Mouse (Mus musculus) forebrain, embryonic 12.5 days (tissue): ENCODE measurements at regions not wholly inside any gene's neighbourhood (a gene's known extent, or its start where the extent isn't known, plus 50 kb on each side); places are given as distances from the start of the nearest gene placed in this dataset.

Experiments
- ATAC-seq: fragments of 200-750 bp; cut with Nextera tagmentation; 2 replicates; pipeline ENCODE4 v1.8.0; 2017; ENCODE audit warnings: moderate TSS enrichment; ENCODE audit not compliant: low FRiP score
- H3K27ac ChIP-seq: fragments of 300-500 bp; sonication (generic); 2 replicates; pipeline ENCODE4 v1.5.1; 2016; ENCODE audit warnings: mild to moderate bottlenecking
- H3K27me3 ChIP-seq: fragments of 300-500 bp; sonication (generic); 2 replicates; pipeline ENCODE4 v1.6.1; 2016; ENCODE audit warnings: mild to moderate bottlenecking
- H3K36me3 ChIP-seq: fragments of 300-500 bp; sonication (generic); replicated peaks from 2 replicates; pipeline ENCODE4 v1.6.1; 2016; ENCODE audit warnings: mild to moderate bottlenecking
- H3K4me1 ChIP-seq: fragments of 300-500 bp; sonication (generic); 2 replicates; pipeline ENCODE4 v1.6.1; 2016
- H3K4me2 ChIP-seq: fragments of 300-500 bp; sonication (generic); 2 replicates; pipeline ENCODE4 v1.6.1; 2016; ENCODE audit warnings: mild to moderate bottlenecking, moderate library complexity
- H3K4me3 ChIP-seq: fragments of 300-500 bp; sonication (generic); replicated peaks from 2 replicates; pipeline ENCODE4 v1.5.1; 2016; ENCODE audit warnings: mild to moderate bottlenecking
- H3K9ac ChIP-seq: fragments of 300-500 bp; sonication (generic); 2 replicates; pipeline ENCODE4 v1.6.1; 2016; ENCODE audit warnings: mild to moderate bottlenecking
- H3K9me3 ChIP-seq: fragments of 300-500 bp; sonication (generic); 2 replicates; pipeline ENCODE4 v1.6.1; 2016
- WGBS: fragments of 180-500 bp; shearing (Covaris S2); methylation state at CpG from one replicate; pipeline ENCODE4 v1.1.7; 2016; 5-methylcytosine and 5-hydroxymethylcytosine counted together

DNA sequence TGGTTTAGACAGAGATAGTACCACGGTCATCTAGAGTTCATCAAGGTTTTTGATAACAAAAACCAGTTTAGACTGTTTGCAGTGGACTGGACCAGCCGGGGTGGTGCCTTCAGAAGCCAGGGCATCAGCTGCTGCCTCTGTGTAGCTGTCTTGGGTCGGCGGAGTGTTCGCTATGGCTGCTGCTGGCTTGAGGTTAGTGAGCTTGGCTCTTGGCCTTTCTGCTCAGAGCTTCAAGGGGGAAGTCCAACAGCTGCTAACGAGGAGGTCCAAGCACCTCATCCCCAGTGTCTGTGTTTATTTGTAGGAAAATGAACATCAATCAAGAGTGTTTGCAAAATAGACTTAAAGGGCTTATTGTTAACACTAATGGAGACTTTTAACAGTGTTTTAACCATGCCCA lies 198.2 kb downstream of the Cxcl12 start:
- H3K4me1 ChIP-seq = no peaks in the 10 kb centered on the region
- H3K4me2 ChIP-seq = no peak overlapping the region
- ATAC-seq = no peak
- no peak overlapping the region for H3K9ac ChIP-seq
- no peak overlapping the region for H3K27ac ChIP-seq
- no peaks in the 10 kb centered on the region for H3K27me3 ChIP-seq
- H3K36me3 ChIP-seq = no peaks in the 10 kb centered on the region
- no peak overlapping the region for H3K4me3 ChIP-seq
- H3K9me3 ChIP-seq = no peaks in the 10 kb centered on the region
- WGBS = 84% methylated on average over 6 of the region's 6 CpGs

DNA sequence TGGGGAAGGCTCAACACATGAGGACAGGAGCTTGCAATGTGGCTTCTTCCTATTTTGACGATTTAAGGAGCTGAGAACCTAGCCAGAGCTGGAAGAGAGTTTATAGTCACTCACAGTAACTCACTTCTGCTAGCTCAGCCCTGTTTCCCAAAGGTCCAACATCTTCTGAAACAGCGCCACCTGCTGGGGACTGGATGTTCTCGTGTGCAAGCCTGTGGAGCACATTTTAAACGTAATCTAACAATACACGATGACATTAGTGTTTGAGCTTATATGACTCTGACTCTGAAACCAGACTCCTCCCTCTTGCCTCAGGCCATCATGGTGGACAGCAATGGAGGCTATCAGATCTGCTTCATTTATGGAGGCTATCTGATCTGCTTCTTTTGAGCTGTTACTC lies 207.7 kb downstream of the Cxcl12 start:
- no peak for ATAC-seq
- no peaks in the 10 kb centered on the region for H3K36me3 ChIP-seq
- H3K9ac ChIP-seq = no peak overlapping the region
- no peak overlapping the region for H3K27ac ChIP-seq
- no peaks in the 10 kb centered on the region for H3K4me1 ChIP-seq
- H3K4me2 ChIP-seq = no peak overlapping the region
- H3K4me3 ChIP-seq = no peak overlapping the region
- WGBS = 88% methylated on average over 5 of the region's 5 CpGs
- H3K9me3 ChIP-seq = peaks cover 4% of the 10 kb centered on the region
- no peaks in the 10 kb centered on the region for H3K27me3 ChIP-seq

DNA sequence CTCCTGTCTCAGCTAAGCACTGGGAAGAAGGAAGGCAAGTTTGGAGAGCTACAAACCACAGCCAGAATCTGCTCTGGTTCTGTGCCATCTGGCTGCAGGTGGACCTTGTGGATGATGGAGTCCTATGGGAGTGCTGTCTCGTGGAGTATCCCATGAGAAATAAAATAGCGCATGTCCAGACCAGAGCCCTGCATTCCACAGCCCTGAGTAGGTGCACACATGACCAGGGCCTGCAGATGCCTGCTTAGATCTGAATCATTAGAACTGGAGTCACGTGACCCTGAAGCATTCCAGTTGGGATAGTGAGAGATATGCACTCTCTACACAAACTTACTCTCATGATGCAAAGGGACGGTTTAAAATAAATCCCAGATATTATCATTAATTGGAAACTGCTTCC lies 211.6 kb downstream of the Cxcl12 start:
- 84% methylated on average over 4 of the region's 4 CpGs for WGBS
- Histone ChIP-seq H3K9me3 (peaks cover 4% of the 10 kb centered on the region), H3K9ac (no peak overlapping the region), H3K36me3 (no peaks in the 10 kb centered on the region), H3K27ac (no peak overlapping the region), H3K27me3 (no peaks in the 10 kb centered on the region), H3K4me1 (no peaks in the 10 kb centered on the region), H3K4me3 (no peak overlapping the region), H3K4me2 (no peak overlapping the region)
- no peak for ATAC-seq

DNA sequence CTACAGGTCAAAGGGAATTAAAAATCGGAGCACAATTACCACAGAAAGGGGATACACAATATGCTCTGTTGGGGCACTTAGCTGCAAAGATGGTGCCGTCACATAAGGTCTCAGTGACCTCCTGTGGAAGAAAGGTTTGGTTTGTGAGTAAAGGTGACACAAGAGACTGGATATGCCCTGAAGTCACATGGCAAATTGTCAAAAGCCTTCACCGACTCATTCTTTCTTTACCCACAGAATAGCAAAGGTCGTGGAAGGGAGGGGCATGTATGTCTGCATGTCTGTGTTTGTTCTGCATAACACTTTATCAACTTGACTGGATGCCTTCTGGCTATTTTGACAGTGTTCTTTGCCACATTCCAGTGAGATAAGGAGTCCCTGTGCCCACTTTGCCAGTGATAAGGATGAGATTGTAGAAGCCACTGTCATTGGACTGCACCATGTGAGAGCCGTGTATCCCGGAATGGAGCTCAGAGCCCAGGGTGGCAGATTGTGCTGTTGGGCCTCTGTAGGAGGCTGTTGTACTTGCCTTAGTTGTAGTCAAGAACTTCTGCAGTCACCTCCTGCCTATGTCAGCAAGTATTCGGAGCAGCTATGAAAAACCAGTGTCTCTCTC lies 222.0 kb downstream of the Cxcl12 start:
- WGBS = 90% methylated on average over 7 of the region's 7 CpGs
- H3K4me1 ChIP-seq = no peaks in the 10 kb centered on the region
- no peak overlapping the region for H3K9ac ChIP-seq
- no peak overlapping the region for H3K4me2 ChIP-seq
- no peaks in the 10 kb centered on the region for H3K36me3 ChIP-seq
- no peak overlapping the region for H3K27ac ChIP-seq
- H3K9me3 ChIP-seq = no peaks in the 10 kb centered on the region
- no peak for ATAC-seq
- H3K27me3 ChIP-seq = no peaks in the 10 kb centered on the region
- H3K4me3 ChIP-seq = no peak overlapping the region

DNA sequence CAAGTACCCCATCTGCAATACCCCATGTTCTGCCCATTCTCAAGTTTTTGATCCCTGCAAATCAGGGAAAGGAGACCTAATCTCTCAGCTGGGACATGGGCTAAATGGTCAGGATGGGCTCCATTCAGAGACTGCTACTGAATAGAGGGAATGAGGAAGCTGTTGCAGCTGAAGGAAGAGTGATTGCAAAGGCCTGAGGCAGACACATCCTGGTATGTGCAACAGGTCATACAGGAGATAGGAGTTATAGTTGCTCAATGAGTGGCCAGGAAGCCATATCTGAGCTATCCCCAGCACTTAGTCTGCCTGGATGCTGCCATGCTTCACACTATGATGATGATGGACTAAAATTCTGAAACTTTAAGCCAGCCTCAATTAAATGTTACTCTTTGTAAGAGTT lies 225.1 kb downstream of the Cxcl12 start:
- no peak overlapping the region for H3K9ac ChIP-seq
- no peak overlapping the region for H3K4me3 ChIP-seq
- ATAC-seq = no peak
- H3K27me3 ChIP-seq = no peaks in the 10 kb centered on the region
- no peaks in the 10 kb centered on the region for H3K9me3 ChIP-seq
- no peaks in the 10 kb centered on the region for H3K36me3 ChIP-seq
- H3K27ac ChIP-seq = no peak overlapping the region
- H3K4me1 ChIP-seq = no peaks in the 10 kb centered on the region
- no peak overlapping the region for H3K4me2 ChIP-seq

DNA sequence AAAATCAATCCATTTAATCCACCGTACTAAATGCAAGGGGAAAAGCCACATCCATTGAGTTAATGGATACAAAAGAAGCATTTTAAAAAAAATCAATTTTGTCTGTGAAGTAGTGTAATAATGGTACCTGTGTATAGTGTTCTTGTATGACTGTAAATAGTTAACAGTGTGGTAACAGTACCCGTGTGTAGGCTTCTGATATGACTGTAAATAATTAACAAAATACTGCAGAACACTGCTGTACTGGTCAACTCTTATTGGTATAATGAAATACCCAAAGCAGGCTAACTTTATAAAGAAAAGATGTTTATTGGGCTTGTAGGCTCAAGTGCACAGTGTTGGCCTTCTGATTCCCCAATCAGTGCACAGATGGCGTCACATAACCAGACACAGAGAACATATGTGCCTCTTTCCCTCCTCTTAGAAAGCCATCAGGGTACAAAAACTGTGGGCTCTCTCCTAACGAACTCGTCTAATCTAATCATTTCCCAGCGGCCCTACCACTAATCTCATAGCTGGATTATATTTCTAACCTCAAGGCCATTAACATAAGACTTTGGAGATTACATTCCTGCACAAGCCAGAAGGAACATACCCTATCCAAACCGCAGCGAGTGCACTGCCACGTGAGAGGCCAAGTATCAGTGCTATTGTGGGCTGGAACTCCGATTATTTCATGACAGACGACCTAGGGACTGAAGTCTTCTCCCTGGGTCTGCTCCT lies 237.4 kb downstream of the Cxcl12 start:
- no peak for ATAC-seq
- Histone ChIP-seq H3K4me2 (no peak overlapping the region), H3K27ac (no peak overlapping the region), H3K27me3 (no peaks in the 10 kb centered on the region), H3K36me3 (no peaks in the 10 kb centered on the region), H3K9ac (no peak overlapping the region), H3K4me1 (peaks cover 6% of the 10 kb centered on the region; the same call in 1 of the 2 replicates), H3K4me3 (no peak overlapping the region), H3K9me3 (no peaks in the 10 kb centered on the region)
- 88% methylated on average over 11 of the region's 11 CpGs for WGBS

DNA sequence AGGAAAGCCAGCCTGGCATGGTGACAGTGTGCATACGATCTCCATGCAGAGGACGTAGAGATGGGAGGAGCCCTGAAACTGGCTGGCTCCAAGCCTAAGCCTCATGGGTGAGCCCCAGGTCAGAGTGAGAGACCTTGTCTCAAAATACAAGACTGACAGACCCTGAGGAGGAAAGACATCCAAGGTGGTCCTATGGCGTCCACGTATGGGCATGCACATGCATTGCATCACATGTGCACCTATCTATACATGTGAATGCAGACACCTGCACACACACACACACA lies 237.9 kb downstream of the Cxcl12 start:
- no peak overlapping the region for H3K4me2 ChIP-seq
- H3K4me1 ChIP-seq = peaks cover 6% of the 10 kb centered on the region; the same call in 1 of the 2 replicates
- H3K36me3 ChIP-seq = no peaks in the 10 kb centered on the region
- H3K9me3 ChIP-seq = no peaks in the 10 kb centered on the region
- WGBS = 97% methylated on average over 4 of the region's 4 CpGs
- ATAC-seq = no peak
- no peak overlapping the region for H3K27ac ChIP-seq
- no peaks in the 10 kb centered on the region for H3K27me3 ChIP-seq
- H3K9ac ChIP-seq = no peak overlapping the region
- H3K4me3 ChIP-seq = no peak overlapping the region

DNA sequence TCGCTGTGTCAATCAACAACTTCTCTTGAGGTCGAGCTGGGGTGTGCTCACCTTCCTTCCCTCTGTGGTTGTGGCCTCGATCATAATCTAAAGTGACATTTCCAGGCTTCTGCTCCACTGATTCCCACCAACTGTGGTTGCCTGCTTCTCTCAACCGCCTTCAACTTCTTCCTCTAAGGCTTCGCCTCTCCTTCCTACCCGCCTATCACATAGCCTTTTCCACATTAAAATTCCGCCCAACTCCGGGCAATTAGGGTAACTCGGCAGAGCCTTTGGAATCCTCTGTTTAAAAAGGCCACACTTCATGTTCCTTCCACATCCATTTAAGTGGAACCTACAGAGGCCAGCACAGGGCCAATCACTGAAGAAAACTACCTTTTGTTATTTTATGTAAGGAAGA lies 238.4 kb downstream of the Cxcl12 start:
- no peak overlapping the region for H3K9ac ChIP-seq
- no peak for ATAC-seq
- no peaks in the 10 kb centered on the region for H3K9me3 ChIP-seq
- no peaks in the 10 kb centered on the region for H3K36me3 ChIP-seq
- H3K4me1 ChIP-seq = peaks cover 6% of the 10 kb centered on the region; the same call in 1 of the 2 replicates
- H3K27ac ChIP-seq = no peak overlapping the region
- no peak overlapping the region for H3K4me3 ChIP-seq
- WGBS = 71% methylated on average over 9 of the region's 9 CpGs
- no peaks in the 10 kb centered on the region for H3K27me3 ChIP-seq
- H3K4me2 ChIP-seq = no peak overlapping the region

DNA sequence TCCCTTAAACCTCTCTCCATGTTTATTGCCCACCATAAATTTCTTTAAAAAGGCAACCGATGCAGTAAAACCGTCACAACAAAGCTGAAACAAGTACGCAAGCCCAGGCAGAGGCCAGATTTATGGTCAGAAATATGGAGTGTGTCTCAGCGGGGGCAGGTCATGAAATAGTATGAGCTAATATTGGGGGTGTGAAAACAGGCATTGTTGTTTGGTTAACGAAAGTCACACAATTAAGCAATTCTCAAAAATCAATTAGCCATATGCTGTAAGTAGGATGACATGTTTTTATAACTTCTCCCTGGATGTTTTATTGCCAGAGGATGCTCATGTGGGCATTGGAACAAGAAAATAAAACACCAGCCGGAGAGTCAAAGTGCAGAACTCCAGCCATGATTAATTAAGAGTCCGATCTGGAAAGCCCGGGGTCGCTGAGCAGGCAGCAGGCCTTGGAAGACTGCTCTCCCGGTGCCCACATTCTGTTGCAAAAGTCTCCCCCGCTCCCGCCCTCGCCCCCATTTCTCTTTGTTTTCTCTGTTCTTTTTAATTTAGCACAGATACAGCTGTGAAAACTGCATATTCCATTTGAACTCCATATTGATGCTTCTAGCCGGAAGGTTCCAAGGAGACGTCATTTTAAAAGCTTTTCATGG lies 239.0 kb downstream of the Cxcl12 start:
- no peak overlapping the region for H3K4me2 ChIP-seq
- ATAC-seq = no peak
- H3K27me3 ChIP-seq = no peaks in the 10 kb centered on the region
- no peaks in the 10 kb centered on the region for H3K9me3 ChIP-seq
- H3K27ac ChIP-seq = no peak overlapping the region
- H3K4me1 ChIP-seq = peaks cover 6% of the 10 kb centered on the region; the same call in 1 of the 2 replicates
- no peak overlapping the region for H3K9ac ChIP-seq
- 71% methylated on average over 15 of the region's 15 CpGs for WGBS
- H3K36me3 ChIP-seq = no peaks in the 10 kb centered on the region
- H3K4me3 ChIP-seq = no peak overlapping the region

DNA sequence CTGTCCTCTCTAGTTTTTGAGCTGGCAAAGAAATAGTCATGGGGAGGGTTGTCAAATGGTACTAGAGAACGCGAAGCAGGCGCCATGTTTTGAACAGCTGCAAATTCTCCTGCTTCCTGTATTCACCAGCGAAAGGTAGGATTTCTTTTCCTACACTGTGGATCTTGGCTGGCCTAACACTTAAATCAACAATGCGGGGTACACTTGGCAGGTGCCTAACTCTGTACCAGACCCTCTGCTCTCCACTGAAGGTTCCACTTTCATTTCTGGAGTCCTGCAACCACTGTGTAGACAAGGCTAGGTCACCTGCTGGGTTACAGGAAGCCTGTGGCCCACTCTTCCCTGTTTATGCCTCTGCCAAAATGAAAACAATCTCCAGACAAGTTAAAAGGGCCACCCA lies 239.6 kb downstream of the Cxcl12 start:
- H3K4me1 ChIP-seq = peaks cover 6% of the 10 kb centered on the region; the same call in 1 of the 2 replicates
- no peak overlapping the region for H3K4me2 ChIP-seq
- H3K9ac ChIP-seq = no peak overlapping the region
- H3K27me3 ChIP-seq = no peaks in the 10 kb centered on the region
- no peak for ATAC-seq
- no peak overlapping the region for H3K27ac ChIP-seq
- WGBS = 77% methylated on average over 5 of the region's 5 CpGs
- no peaks in the 10 kb centered on the region for H3K36me3 ChIP-seq
- no peak overlapping the region for H3K4me3 ChIP-seq
- H3K9me3 ChIP-seq = no peaks in the 10 kb centered on the region

DNA sequence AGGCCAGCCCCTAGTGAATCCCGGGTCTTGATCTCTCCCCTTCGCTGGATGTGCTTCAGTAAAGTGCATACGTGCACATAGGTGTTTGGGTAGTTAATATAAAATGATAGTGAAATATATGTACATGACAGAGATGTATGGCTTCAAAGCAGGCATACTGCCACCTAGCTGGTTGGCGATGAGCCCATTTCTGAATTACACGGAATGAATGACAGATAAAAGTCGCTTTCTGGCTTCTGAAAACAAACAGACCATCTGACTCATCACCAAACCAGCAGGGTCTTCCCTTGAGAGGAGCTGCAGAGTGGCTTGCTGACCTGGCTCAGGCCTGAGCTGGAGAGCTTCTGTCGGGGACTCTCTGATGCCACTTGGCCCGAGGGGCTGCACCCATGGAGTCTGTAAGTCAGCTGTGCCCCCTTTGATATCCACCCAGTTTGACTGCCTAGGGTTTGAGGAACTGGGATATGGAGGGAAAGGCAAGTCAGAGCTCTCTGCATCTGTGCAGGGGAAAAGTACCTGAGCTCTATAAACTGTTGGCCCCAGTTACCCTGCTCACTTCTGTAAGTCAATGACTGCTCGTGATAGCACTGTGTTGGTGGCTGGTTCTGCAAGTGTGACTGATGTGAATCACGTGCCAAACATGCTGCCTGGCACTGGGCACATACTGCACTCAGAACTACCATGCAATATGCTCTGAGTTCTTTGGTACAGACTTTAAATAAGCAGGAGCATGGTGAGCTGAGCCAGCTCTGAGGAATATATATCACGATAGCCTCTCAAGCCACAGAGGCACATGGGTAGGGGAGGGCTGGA lies 240.8 kb downstream of the Cxcl12 start:
- 83% methylated on average over 11 of the region's 11 CpGs for WGBS
- Histone ChIP-seq H3K4me2 (no peak overlapping the region), H3K27me3 (no peaks in the 10 kb centered on the region), H3K27ac (no peak overlapping the region), H3K4me3 (no peak overlapping the region), H3K36me3 (no peaks in the 10 kb centered on the region), H3K4me1 (peaks cover 6% of the 10 kb centered on the region; the same call in 1 of the 2 replicates), H3K9me3 (no peaks in the 10 kb centered on the region), H3K9ac (no peak overlapping the region)
- no peak for ATAC-seq

DNA sequence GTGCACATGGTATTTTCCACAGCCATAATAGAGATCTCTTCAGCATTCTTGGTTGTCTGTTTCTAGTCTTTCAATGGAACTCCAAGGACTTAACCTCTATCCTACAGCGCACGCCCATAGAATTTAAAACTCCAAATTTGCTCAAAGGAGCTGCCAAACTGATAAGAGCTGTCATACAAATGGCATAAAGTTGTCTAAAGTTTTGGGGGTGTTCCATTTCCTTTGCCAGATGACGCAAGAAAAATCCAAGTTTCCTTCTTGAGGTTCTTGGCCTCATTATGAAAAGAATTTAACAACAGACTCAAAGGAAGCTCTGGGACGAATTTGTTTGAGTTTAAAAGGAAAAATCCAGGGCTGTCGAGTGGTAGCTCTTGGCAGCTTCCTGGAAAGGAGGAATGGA lies 246.6 kb downstream of the Cxcl12 start:
- Histone ChIP-seq H3K9ac (no peak overlapping the region), H3K27me3 (no peaks in the 10 kb centered on the region), H3K36me3 (no peaks in the 10 kb centered on the region), H3K4me1 (no peaks in the 10 kb centered on the region), H3K4me3 (no peak overlapping the region), H3K4me2 (no peak overlapping the region), H3K27ac (no peak overlapping the region), H3K9me3 (no peaks in the 10 kb centered on the region)
- no peak for ATAC-seq
- 81% methylated on average over 5 of the region's 5 CpGs for WGBS
